Mouse (Mus musculus) midbrain, embryonic 16.5 days (tissue): ENCODE measurements around the gene BC030499. TPM values are rescaled to one million over a fixed set of nuclear protein-coding genes. Genes with fewer than 3 reads are reported as not detected.

Source experiments
- ATAC-seq: fragments of 200-750 bp; cut with Nextera tagmentation; 2 replicates; pipeline ENCODE4 v1.8.0; 2017; ENCODE audit warnings: moderate TSS enrichment
- H3K27ac ChIP-seq: fragments of 300-500 bp; sonication (generic); 2 replicates; pipeline ENCODE4 v1.5.1; 2014; ENCODE audit warnings: mild to moderate bottlenecking, low read length, mixed read lengths
- H3K27me3 ChIP-seq: fragments of 300-500 bp; sonication (generic); 2 replicates; pipeline ENCODE4 v1.6.1; 2014; ENCODE audit warnings: low read depth, low read length, mixed read lengths; ENCODE audit not compliant: control insufficient read depth, insufficient read depth
- H3K36me3 ChIP-seq: fragments of 300-500 bp; sonication (generic); 2 replicates; pipeline ENCODE4 v1.6.1; 2014; ENCODE audit warnings: mild to moderate bottlenecking, low read length, moderate library complexity, mixed read lengths; ENCODE audit not compliant: control insufficient read depth, insufficient read depth
- H3K4me1 ChIP-seq: fragments of 300-500 bp; sonication (generic); 2 replicates; pipeline ENCODE4 v1.6.1; 2014; ENCODE audit warnings: mild to moderate bottlenecking, low read length, mixed read lengths; ENCODE audit not compliant: control insufficient read depth, insufficient read depth
- H3K4me2 ChIP-seq: fragments of 300-500 bp; sonication (generic); 2 replicates; pipeline ENCODE4 v1.6.1; 2014; ENCODE audit warnings: mild to moderate bottlenecking, low read length, mixed read lengths
- H3K4me3 ChIP-seq: fragments of 300-500 bp; sonication (generic); 2 replicates; pipeline ENCODE4 v1.5.1; 2014; ENCODE audit warnings: low read depth, mild to moderate bottlenecking, low read length, moderate library complexity, mixed read lengths
- H3K9ac ChIP-seq: fragments of 300-500 bp; sonication (generic); 2 replicates; pipeline ENCODE4 v1.6.1; 2014; ENCODE audit warnings: low read depth, low read length, mixed read lengths
- H3K9me3 ChIP-seq: fragments of 300-500 bp; sonication (generic); replicated peaks from 2 replicates; pipeline ENCODE4 v1.6.1; 2014; ENCODE audit warnings: mild to moderate bottlenecking, low read length, mixed read lengths; ENCODE audit not compliant: control insufficient read depth, poor library complexity, severe bottlenecking
- WGBS: fragments of 180-500 bp; shearing (Covaris S2); extraction: QIAGEN DNeasy Blood & Tissue Kit; methylation state at CpG from one replicate; pipeline ENCODE4 v1.1.7; 2014; 5-methylcytosine and 5-hydroxymethylcytosine counted together
- polyA plus RNA-seq: library from polyadenylated mRNA; unstranded; fragments of >200 nt; fragmentation: Nextera tagmentation; extraction: Ambion mirVana; gene quantifications from 2 replicates; pipeline ENCODE4 v1.2.1, GENCODE M21; 2015

BC030499 gene
- polyA plus RNA-seq, 1 experiment from 2014 or later, result 0.25 TPM

DNA sequence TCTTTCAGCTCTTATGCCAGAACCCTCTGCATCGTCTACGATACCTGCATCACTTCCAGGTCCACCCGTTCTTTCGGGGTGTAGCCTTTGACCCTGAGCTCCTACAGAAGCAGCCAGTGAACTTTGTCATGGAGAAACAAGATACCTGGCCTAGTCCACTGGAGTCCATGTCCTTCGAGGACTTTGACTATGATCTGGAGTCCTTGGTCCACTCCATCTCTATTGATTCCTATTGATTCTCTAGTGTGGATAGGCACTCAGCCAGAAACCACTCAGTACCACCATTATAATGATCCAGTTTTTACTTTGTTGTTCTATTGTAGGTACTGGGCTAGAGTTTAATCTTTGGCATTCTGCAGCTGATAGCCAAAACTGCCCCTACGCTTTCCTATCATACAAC, 3.9 kb downstream of the BC030499 start:
- ATAC-seq, result no peak
- WGBS, result 96% methylated on average over 6 of the region's 6 CpGs
- Histone ChIP-seq H3K4me3 (no peak overlapping the region), H3K4me1 (no peaks in the 10 kb centered on the region), H3K9ac (no peak overlapping the region), H3K36me3 (peaks cover 15% of the 10 kb centered on the region), H3K9me3 (no peaks in the 10 kb centered on the region), H3K27ac (no peak overlapping the region), H3K4me2 (no peak overlapping the region), H3K27me3 (no peaks in the 10 kb centered on the region)

DNA sequence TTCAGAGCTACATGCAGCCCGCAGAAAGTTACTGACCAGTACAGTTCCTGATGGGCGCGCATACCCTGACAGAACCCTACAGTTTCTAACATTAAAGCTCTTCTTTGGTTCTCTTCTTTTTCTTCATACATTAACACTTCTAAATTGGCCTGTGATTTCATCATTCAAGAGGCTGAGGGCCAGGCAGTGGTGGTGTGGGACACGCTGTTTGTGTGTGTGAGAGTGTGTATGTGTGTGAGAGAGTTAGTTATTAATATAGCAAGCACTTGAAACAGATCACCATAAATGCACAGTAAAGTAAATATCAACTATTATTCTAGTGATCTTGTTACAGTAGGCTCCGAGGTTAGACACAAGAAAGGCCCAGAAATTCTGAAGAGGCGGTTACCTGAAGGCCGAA, 10.3 kb downstream of the BC030499 start:
- Histone ChIP-seq H3K9me3 (no peaks in the 10 kb centered on the region), H3K27ac (no peak overlapping the region), H3K4me3 (peak overlapping the region; percentile 49), H3K36me3 (no peaks in the 10 kb centered on the region), H3K4me2 (peak overlapping the region; percentile 96), H3K4me1 (peaks cover 9% of the 10 kb centered on the region), H3K27me3 (no peaks in the 10 kb centered on the region), H3K9ac (peak overlapping the region; percentile 67)
- WGBS, result 73% methylated on average over 7 of the region's 7 CpGs
- no peak for ATAC-seq

DNA sequence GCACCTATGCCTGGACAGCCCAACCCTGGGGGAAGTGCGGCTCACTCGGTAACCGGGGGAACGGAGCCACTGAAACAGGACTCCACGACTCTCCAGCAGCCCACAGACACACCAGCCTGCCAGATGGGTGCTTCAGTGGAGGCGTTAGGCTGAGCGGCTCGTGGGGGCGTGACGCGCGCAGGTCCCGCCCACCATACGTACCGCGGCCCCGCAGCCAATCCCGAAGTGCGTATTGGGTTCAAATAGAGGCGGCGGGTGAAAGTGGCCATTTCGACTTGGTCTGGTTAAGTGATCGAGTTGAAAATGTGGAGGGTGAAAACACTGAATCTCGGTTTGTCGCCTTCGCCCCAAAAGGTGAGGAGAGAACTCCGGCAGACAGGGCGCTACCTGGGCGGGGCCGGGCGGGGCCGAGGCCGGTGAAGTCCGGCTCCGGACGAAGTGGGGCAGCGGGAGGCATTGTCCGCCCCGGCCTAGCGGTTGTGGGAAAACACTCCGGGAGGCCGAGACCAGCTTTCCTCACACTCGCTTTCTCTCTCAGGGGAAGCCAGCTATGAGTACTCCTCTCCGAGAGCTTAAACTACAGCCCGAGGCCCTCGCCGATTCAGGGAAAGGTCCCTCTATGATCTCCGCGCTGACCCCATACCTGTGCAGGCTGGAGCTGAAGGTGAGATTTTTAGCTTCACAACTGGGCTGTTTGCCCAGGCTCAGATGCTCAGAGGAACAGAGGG, 10.9 kb downstream of the BC030499 start, which contains the start of gene Spag5:
Spag5 (plus strand) TSS at position 173 of the 728 bp plus-strand sequence.
- under 1% methylated on average over 49 of the region's 49 CpGs for WGBS
- H3K9me3 ChIP-seq, result no peaks in the 10 kb centered on the region
- H3K9ac ChIP-seq, result peak within 1 kb of the TSS; percentile 67
- peak within 1 kb of the TSS; percentile 49 for H3K4me3 ChIP-seq
- H3K27me3 ChIP-seq, result no peaks in the 10 kb centered on the region
- H3K4me2 ChIP-seq, result peak within 1 kb of the TSS; percentile 96
- ATAC-seq, result peak; percentile 99
- no peaks in the 10 kb centered on the region for H3K36me3 ChIP-seq
- H3K27ac ChIP-seq, result no peak within 1 kb of the TSS
- H3K4me1 ChIP-seq, result peaks cover 9% of the 10 kb centered on the region

DNA sequence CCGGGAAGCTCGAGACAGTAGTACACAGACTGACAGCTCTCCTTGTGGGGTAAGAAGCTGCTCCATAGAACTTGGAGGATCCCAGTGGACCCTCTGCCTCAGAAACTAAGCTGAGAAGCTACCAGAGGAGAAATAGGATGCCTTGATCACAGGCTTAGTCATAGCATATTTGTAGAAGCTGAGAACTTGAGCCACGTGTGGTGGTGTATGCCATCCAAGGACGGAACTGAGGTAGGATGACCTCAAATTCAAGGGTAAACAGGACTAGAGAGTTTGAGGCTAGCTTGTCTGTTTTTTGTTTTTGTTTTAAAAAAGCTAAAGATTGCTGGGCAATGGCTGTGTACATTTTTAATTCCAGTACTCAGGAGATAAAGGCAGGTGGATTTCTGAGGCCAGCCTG, 14.6 kb downstream of the BC030499 start:
- no peaks in the 10 kb centered on the region for H3K27me3 ChIP-seq
- peaks cover 9% of the 10 kb centered on the region for H3K4me1 ChIP-seq
- no peak for ATAC-seq
- H3K27ac ChIP-seq, result no peak overlapping the region
- H3K4me3 ChIP-seq, result no peak overlapping the region
- WGBS, result 93% methylated on average over 4 of the region's 4 CpGs
- no peaks in the 10 kb centered on the region for H3K36me3 ChIP-seq
- no peaks in the 10 kb centered on the region for H3K9me3 ChIP-seq
- H3K4me2 ChIP-seq, result no peak overlapping the region
- no peak overlapping the region for H3K9ac ChIP-seq

DNA sequence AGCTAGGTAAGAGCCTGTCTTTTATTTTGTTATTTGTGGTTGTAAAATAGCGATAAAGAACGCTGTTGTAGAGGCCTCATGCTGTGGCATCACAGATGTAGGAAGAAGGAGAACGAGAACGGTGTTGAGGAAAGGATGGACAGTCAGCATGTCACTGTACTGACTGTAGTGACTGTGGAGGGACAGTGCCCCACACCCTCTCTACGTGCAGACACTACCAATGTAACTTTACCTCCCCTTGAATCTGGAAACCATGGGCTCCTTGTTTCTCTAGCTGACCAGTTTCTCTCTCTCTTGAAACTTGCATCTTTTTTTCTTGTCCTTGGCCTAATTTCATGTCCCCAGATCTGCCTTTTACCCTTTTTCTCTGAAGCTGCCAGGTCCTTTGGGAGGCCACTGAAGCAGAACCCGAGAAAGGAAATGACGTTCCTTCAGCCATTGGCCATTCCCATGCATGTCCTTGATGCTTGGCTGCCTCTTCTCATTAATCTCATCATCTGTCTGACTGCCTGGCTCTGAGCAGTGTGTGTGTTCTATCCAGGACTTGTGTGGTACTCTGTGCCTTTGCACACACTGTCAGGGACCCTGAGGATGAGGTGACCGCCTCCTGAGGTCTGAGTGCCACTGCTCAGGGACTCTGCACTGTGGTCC, 20.3 kb downstream of the BC030499 start:
- Histone ChIP-seq H3K4me1 (no peaks in the 10 kb centered on the region), H3K9me3 (no peaks in the 10 kb centered on the region), H3K4me3 (no peak overlapping the region), H3K9ac (no peak overlapping the region), H3K4me2 (no peak overlapping the region), H3K36me3 (no peaks in the 10 kb centered on the region), H3K27ac (no peak overlapping the region), H3K27me3 (no peaks in the 10 kb centered on the region)
- 81% methylated on average over 8 of the region's 8 CpGs for WGBS
- no peak for ATAC-seq

DNA sequence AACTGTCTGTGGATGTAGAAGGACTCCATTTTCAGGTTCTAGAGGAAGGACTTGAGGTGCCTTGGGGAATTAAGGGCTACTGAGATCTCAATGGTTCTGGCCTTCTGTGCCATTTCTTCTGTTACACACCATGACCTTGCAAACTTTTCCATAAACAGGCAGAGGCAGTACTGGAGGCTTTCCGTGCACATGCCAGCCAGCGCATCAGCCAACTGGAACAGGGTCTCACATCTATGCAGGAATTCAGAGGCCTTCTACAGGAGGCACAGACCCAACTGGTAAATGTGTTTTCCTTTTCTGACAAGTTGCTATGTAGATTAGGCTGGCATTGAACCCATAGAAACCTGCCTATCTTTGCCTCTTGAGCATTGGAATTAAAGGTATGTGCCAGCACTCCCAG, 23.0 kb downstream of the BC030499 start:
- Histone ChIP-seq H3K27ac (no peak overlapping the region), H3K36me3 (no peaks in the 10 kb centered on the region), H3K4me1 (no peaks in the 10 kb centered on the region), H3K27me3 (no peaks in the 10 kb centered on the region), H3K4me2 (no peak overlapping the region), H3K4me3 (no peak overlapping the region), H3K9me3 (no peaks in the 10 kb centered on the region), H3K9ac (no peak overlapping the region)
- no peak for ATAC-seq
- WGBS, result 96% methylated on average over 2 of the region's 2 CpGs

DNA sequence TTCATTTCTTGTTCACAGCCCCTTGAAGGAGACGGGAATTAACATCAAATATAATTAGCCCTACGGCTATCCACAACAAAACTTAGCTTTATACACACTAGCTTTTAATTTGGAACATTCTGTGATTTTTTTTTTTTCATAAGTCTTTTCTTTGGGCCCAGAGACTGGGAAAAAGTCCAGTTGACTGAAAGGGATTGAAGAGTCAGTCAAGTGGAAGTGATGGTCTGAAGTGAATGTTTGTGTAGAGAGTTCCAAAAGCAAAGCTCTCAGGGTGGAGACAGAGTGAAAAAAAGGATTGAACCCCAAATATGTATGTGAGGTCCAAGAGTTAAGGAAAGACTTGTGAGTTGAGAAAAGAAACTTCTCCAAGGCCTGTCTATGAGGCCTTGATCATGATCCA, 27.8 kb downstream of the BC030499 start:
- H3K27ac ChIP-seq, result no peak overlapping the region
- WGBS, result 92% methylated on average over 2 of the region's 2 CpGs
- H3K4me1 ChIP-seq, result peaks cover 6% of the 10 kb centered on the region; the same call in 1 of the 2 replicates
- no peak overlapping the region for H3K4me3 ChIP-seq
- no peaks in the 10 kb centered on the region for H3K9me3 ChIP-seq
- no peak overlapping the region for H3K9ac ChIP-seq
- ATAC-seq, result no peak
- H3K36me3 ChIP-seq, result no peaks in the 10 kb centered on the region
- H3K4me2 ChIP-seq, result no peak overlapping the region
- no peaks in the 10 kb centered on the region for H3K27me3 ChIP-seq

DNA sequence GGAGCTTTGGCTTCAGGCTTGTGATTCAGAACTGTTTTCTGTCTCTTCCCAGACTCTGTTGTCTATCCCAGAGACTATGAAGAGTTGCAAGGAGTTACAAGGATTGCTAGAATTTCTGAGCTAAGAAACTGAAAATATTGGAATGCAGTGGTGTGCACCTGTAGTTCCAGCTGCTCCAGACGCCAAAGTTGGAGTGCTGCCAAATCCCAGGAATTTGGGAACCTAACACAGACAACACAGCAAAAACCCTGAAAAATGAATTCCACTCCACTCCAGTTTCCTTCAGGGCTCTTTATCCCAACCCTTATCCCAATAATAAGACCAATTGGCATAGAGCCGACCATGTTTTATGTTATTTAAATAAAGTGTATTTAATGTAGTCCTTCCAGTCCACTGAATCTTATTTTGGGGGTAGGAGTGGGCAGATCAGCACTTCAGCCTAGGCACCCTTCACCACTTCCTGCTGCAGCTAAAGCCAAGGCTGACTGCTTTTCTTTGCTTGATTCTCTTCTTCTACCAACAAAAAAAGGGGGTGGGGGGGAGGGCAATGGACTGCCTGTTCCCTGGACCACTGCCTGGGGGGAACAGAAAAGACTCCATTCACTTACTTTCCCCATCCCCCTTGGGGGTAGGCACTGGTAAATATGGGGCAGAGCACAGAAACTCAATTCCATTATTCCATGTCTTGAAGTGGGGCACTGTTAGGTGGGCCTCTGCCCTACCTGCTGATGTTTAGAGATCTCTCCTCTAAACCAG, 31.6 kb downstream of the BC030499 start:
- H3K36me3 ChIP-seq, result no peaks in the 10 kb centered on the region
- no peaks in the 10 kb centered on the region for H3K9me3 ChIP-seq
- WGBS, result 54% methylated on average over 2 of the region's 2 CpGs
- ATAC-seq, result peak; percentile 56; the same call in 1 of the 2 replicates
- no peaks in the 10 kb centered on the region for H3K27me3 ChIP-seq
- H3K27ac ChIP-seq, result peak overlapping the region; percentile 77
- H3K4me2 ChIP-seq, result peak overlapping the region; percentile 41
- peaks cover 8% of the 10 kb centered on the region; the same call in 1 of the 2 replicates for H3K4me1 ChIP-seq
- H3K9ac ChIP-seq, result 0 out of 2 replicates have a peak overlapping the region, but pooled peaks have one; percentile 28
- peak overlapping the region; percentile 21; the same call in 1 of the 2 replicates for H3K4me3 ChIP-seq
